Mouse (Mus musculus): ENCODE data around the gene Ak4. TPM values are rescaled to one million over a fixed set of nuclear protein-coding genes. Genes with fewer than 3 reads are reported as not detected.
"Not testable (repeated sequence)": the region's sequence is repeated elsewhere in the genome, so short reads cannot be mapped to it uniquely, and the experiment has no call there.

Ak4 gene
- 17.8 and 19.0 TPM in 2 replicates for polyA plus RNA-seq (2015; fragmentation: Nextera tagmentation; extraction: Ambion mirVana)

DNA sequence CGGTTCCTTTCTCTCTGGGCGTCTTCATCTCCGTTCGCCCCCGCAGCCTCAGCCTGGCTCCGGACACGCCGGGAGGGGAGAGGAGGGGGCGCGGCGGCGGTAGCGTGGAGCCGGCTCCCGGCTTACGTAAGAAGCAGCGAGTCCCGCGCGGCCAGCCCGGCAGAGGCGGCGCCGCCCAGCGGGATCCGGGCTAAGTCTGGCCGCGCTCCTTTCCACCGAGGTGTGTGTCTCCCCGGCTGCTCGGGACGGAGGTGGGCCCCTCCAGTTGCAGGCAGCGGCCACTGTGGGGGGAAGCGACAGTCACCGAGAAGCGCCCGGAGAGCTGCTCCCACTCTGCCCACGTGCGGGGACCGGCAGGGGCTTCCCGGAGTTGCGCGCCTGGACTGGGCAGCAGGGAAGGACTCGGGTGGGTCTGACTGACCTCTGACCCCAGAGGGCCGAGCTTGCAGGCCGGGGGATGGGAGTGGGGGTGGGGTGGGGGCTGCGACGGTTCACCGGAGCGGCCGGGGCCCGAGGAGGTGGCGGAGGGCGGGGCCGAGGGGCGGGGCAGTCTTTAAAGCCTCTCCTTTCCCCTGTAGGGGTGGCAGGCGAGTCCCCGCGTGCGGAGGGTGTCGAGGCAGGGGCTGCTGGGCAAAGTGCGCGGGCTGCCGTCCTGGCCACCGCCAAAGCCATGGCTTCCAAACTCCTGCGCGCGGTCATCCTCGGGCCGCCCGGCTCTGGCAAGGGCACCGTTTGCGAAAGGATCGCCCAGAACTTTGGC lies at the start of gene Ak4:
Ak4 (plus strand) TSS at position 127 of the 760 bp plus-strand sequence.
- Histone ChIP-seq H3K27ac (peak within 1 kb of the TSS; percentile 67), H3K36me3 (no peaks in the 10 kb centered on the region), H3K9me3 (replicated peaks) (no peaks in the 10 kb centered on the region), H3K4me3 (replicated peaks) (peak within 1 kb of the TSS; percentile 79), H3K27me3 (peaks cover 5% of the 10 kb centered on the region; the same call in 1 of the 2 replicates), H3K9ac (peak within 1 kb of the TSS; percentile 73), H3K4me2 (peak within 1 kb of the TSS; percentile 97), H3K4me1 (0 out of 2 replicates have a peak, but pooled peaks cover 4% of the 10 kb centered on the region)
- peak; percentile 92 for ATAC-seq (replicated peaks; ENCODE audit: low FRiP score)
- under 1% methylated on average over 64 of the region's 74 CpGs for WGBS

DNA sequence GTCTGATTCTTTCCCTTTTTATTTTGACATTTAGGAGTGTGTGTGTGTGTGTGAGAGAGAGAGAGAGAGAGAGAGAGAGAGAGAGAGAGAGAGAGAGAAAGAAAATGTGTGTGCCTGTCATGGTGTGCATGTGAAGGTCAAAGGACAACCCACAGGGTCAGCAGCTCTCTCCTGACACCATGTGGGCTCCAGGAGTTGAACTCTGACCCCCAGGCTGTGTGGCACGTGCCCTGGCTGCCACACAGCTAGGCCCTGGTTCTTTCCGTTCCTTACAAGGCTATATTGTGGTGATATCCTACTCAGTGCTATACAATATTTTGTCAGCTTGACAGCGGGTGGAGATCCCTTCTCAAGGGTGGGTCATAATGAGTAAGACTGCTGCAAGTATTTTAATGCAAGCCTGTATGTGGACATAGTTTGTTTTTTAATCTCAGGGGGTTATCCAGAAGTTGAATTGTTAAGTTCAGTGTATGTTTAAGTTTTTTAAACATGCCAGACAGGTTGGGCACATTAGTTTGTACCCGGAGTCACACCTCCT lies 49.3 kb upstream of the Ak4 start:
- WGBS, result 69% methylated on average over 4 of the region's 4 CpGs
- Histone ChIP-seq H3K9me3 (replicated peaks) (no peaks in the 10 kb centered on the region), H3K36me3 (no peaks in the 10 kb centered on the region), H3K27me3 (no peaks in the 10 kb centered on the region), H3K27ac (no peak overlapping the region), H3K9ac (no peak overlapping the region), H3K4me2 (no peak overlapping the region), H3K4me3 (replicated peaks) (no peak overlapping the region), H3K4me1 (0 out of 2 replicates have a peak, but pooled peaks cover 2% of the 10 kb centered on the region)
- no peak for ATAC-seq (replicated peaks; ENCODE audit: low FRiP score)

DNA sequence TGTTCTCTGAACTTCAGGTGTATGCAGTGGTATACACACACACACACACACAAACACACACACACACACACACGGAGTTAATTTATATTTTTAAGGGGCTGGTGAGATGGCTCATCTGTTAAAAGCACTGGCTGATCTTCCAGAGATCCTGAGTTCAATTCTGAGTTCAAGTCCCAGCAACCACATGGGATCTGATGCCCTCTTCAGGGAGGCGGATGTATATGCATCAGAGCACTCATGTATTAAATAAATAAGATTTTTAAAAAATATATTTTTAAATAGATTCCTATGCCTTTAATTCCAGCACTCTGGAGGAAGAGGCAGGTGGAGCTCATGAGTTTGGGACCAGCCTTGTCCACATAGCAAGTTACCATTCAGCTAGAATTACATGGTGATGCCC lies 46.8 kb upstream of the Ak4 start:
- no peaks in the 10 kb centered on the region for H3K36me3 ChIP-seq
- no peak overlapping the region for H3K27ac ChIP-seq
- H3K27me3 ChIP-seq, result no peaks in the 10 kb centered on the region
- H3K4me2 ChIP-seq, result no peak overlapping the region
- WGBS, result 66% methylated on average over 2 of the region's 2 CpGs
- H3K4me3 ChIP-seq (replicated peaks), result no peak overlapping the region
- H3K9me3 ChIP-seq (replicated peaks), result no peaks in the 10 kb centered on the region
- H3K4me1 ChIP-seq, result no peaks in the 10 kb centered on the region
- no peak for ATAC-seq (replicated peaks; ENCODE audit: low FRiP score)
- no peak overlapping the region for H3K9ac ChIP-seq

DNA sequence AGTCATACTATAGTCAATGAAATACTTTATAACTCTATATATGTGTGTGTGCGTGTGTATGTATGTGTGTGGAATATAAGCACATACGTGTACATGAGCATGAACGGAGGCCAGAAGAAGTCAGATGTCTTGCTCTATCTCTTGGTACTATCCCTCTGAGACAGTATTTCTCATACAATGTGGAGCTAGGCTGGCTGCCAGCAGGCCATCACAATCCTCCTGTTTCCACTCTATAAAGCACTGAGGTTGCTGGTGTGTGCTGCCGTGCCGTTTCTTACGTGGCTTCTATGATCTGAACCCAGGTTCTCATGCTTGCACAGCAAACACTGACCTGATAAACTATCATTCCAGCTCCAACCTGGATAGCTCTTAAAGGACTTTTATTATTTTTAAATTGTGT lies 46.3 kb upstream of the Ak4 start:
- Histone ChIP-seq H3K9ac (no peak overlapping the region), H3K27me3 (no peaks in the 10 kb centered on the region), H3K36me3 (no peaks in the 10 kb centered on the region), H3K4me1 (no peaks in the 10 kb centered on the region), H3K27ac (no peak overlapping the region), H3K4me2 (no peak overlapping the region), H3K4me3 (replicated peaks) (no peak overlapping the region), H3K9me3 (replicated peaks) (no peaks in the 10 kb centered on the region)
- ATAC-seq (replicated peaks; ENCODE audit: low FRiP score), result no peak
- 88% methylated on average over 6 of the region's 6 CpGs for WGBS

DNA sequence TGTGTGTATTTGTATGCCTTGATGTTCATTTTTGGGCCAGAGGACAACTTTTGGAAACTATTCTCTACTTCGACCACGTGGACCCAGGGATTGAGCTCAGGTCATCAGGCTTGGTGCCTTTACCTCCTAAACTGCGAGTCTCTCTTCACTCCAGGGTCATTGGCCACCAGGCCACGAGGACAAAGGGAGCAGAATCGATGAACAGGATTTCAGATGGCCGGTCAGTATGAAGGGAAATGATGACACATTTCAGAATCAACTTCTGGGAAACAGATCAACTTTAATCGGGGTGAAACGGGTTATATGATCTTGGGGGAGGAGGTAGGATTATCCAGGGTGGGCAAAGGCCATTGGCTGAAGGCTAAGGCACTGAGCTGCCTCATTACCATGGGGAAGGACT lies 45.0 kb upstream of the Ak4 start:
- WGBS, result 73% methylated on average over 8 of the region's 8 CpGs
- H3K27me3 ChIP-seq, result no peaks in the 10 kb centered on the region
- H3K4me3 ChIP-seq (replicated peaks), result no peak overlapping the region
- no peaks in the 10 kb centered on the region for H3K9me3 ChIP-seq (replicated peaks)
- H3K4me2 ChIP-seq, result no peak overlapping the region
- H3K9ac ChIP-seq, result no peak overlapping the region
- H3K27ac ChIP-seq, result no peak overlapping the region
- no peak for ATAC-seq (replicated peaks; ENCODE audit: low FRiP score)
- no peaks in the 10 kb centered on the region for H3K4me1 ChIP-seq
- no peaks in the 10 kb centered on the region for H3K36me3 ChIP-seq

DNA sequence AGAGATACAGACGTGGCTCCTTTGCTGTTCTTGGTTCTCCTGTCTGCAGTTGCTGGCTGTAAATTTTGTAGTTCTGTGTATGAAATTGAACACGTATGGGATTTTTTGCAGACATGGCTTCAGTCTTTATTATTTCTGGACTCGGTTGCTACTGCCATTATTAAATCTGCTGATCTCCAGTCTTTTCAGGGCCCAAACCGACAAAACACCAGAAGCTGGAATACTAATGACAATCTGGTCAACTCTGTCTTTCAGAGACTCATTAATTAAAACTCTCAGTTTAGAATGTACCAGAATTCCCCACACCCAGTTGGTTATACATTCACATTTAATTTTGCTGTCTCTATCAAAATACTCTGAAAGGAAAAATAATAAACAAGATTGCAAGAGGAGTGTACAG lies 42.2 kb upstream of the Ak4 start:
- Histone ChIP-seq H3K4me2 (no peak overlapping the region), H3K9ac (no peak overlapping the region), H3K4me3 (replicated peaks) (no peak overlapping the region), H3K4me1 (no peaks in the 10 kb centered on the region), H3K36me3 (no peaks in the 10 kb centered on the region), H3K27me3 (no peaks in the 10 kb centered on the region), H3K27ac (no peak overlapping the region), H3K9me3 (replicated peaks) (no peaks in the 10 kb centered on the region)
- 70% methylated on average over 4 of the region's 4 CpGs for WGBS
- no peak for ATAC-seq (replicated peaks; ENCODE audit: low FRiP score)

DNA sequence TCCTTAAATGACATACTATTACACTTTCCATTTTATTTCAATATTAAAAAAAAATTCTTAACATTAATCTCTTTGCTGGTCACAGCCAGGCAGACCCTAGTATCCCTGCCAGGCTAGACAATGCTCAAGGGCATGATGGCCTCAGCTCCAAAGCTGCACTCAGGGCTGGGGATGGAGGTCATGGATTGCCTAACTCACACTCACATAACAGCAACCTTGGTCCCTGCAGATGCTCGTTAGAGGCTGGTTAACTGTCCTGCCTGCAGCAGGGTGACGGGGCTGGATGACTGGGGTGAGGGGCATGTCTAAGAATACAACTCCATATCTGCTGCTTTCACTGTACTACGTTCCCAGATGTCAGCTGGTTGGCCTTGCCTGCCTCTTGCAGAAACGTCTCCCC lies 40.8 kb upstream of the Ak4 start:
- Histone ChIP-seq H3K4me2 (no peak overlapping the region), H3K4me1 (no peaks in the 10 kb centered on the region), H3K27me3 (no peaks in the 10 kb centered on the region), H3K27ac (no peak overlapping the region), H3K9ac (no peak overlapping the region), H3K9me3 (replicated peaks) (no peaks in the 10 kb centered on the region), H3K36me3 (no peaks in the 10 kb centered on the region), H3K4me3 (replicated peaks) (no peak overlapping the region)
- ATAC-seq (replicated peaks; ENCODE audit: low FRiP score), result no peak
- 55% methylated on average over 4 of the region's 4 CpGs for WGBS

DNA sequence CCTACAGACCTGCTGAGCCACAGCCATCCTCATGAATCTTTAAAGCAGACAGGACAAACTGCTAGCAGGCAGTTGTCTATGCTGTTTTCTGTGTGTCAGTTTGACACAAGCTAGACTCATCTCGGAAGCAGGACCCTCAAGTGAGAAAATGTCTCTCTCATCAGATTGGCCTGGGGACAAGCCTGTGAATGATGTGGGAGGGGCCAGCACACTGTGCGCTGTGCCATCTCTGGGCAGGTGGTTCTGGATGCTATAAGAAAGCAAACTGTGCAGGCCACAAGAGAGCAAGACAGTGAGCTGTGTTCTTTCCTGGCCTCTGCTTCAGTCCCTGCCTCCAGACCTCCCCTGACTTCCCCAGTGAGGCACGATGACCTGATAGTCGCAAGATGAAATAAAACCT lies 40.3 kb upstream of the Ak4 start:
- WGBS, result 71% methylated on average over 4 of the region's 4 CpGs
- Histone ChIP-seq H3K9me3 (replicated peaks) (no peaks in the 10 kb centered on the region), H3K27ac (no peak overlapping the region), H3K4me2 (no peak overlapping the region), H3K4me1 (no peaks in the 10 kb centered on the region), H3K27me3 (no peaks in the 10 kb centered on the region), H3K36me3 (no peaks in the 10 kb centered on the region), H3K4me3 (replicated peaks) (no peak overlapping the region), H3K9ac (no peak overlapping the region)
- no peak for ATAC-seq (replicated peaks; ENCODE audit: low FRiP score)

DNA sequence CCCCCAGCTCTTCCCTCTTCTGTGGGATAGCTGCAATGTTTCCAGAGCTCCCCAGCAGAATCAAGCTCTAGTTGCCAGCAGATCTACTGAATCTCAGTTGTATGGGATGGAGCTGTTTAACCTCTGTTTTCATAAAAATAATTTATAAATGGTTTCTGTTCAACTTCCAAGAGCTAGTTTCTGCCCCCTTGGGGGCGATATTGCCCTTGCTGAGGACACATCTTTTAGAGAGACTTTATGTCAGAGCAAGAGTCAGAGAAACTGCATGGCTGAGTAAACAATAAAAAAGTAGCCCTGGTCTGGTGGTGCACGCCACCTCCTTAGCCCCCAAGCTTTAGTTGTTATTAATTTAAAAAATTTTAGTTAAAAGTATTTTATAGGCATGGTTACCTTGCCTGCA lies 34.1 kb upstream of the Ak4 start:
- 55% methylated on average over 2 of the region's 2 CpGs for WGBS
- ATAC-seq (replicated peaks; ENCODE audit: low FRiP score), result no peak
- Histone ChIP-seq H3K4me3 (replicated peaks) (no peak overlapping the region), H3K4me2 (no peak overlapping the region), H3K9ac (no peak overlapping the region), H3K9me3 (replicated peaks) (no peaks in the 10 kb centered on the region), H3K36me3 (no peaks in the 10 kb centered on the region), H3K4me1 (no peaks in the 10 kb centered on the region), H3K27ac (no peak overlapping the region), H3K27me3 (no peaks in the 10 kb centered on the region)

DNA sequence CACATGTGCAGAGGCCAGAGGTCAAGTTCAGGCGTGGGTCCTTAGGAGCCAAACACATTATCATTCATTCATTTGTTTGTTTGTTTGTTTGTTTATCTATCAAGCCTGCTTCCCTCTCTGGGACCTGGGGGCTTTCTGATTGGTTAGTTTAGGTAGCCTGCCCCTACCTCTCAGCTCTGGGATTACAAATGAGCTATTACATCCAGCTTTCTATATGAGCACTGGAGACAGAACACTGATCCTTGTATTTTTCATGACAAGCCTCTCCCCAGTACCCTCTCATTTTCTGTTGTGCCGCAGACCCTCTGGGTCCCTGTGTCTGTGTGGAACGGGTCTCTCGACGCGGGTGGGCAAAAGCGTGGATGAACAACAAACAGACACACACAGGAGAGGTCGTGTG lies 30.8 kb upstream of the Ak4 start:
- no peaks in the 10 kb centered on the region for H3K9me3 ChIP-seq (replicated peaks)
- H3K4me1 ChIP-seq, result no peaks in the 10 kb centered on the region
- WGBS, result 87% methylated on average over 8 of the region's 8 CpGs
- no peak overlapping the region for H3K4me2 ChIP-seq
- H3K4me3 ChIP-seq (replicated peaks), result no peak overlapping the region
- no peaks in the 10 kb centered on the region for H3K27me3 ChIP-seq
- no peak overlapping the region for H3K27ac ChIP-seq
- ATAC-seq (replicated peaks; ENCODE audit: low FRiP score), result no peak
- H3K9ac ChIP-seq, result no peak overlapping the region
- no peaks in the 10 kb centered on the region for H3K36me3 ChIP-seq

DNA sequence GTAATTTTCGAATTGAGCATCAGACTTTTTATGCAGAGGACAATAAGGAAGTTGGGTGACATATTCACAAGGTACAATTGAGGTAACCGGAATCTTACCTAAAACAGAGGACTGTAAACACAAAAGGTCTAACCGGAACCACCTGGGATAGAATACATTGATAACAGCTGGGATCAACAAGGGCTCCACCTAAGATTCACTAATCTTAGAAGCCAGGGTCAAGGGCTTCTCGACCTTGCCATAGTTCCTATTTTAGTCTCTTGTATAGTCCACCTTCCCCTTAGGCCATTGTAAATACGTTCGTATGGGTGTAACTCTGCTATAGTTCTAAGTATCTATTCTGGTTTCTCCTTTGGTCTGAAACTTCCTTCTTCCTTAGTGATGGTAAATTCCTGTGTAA lies 30.4 kb upstream of the Ak4 start:
- WGBS, result 89% methylated on average over 6 of the region's 6 CpGs
- ATAC-seq (replicated peaks; ENCODE audit: low FRiP score), result not testable (repeated sequence)

DNA sequence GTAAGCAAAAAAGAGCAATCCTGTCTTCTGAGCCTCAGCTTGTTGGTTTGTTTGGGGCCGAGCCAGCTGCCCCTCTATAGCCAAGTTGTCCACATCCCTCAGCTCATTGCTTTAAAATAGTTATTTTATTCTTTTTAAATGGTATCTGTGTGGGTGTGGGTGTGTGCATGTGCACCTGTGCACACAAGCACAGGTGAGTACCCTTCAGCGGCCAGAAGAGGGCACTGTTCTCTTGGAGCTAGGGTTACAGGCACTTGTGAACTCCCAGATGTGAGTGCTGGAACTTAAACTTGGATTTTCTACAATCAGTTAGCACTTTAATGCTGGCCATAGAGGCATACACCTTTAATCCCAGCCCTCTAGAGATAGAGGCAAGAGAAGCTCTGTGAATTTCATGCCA lies 26.8 kb upstream of the Ak4 start:
- no peak overlapping the region for H3K4me3 ChIP-seq (replicated peaks)
- WGBS, result 41% methylated on average over 2 of the region's 2 CpGs
- no peak overlapping the region for H3K4me2 ChIP-seq
- H3K4me1 ChIP-seq, result no peaks in the 10 kb centered on the region
- no peak for ATAC-seq (replicated peaks; ENCODE audit: low FRiP score)
- no peak overlapping the region for H3K9ac ChIP-seq
- no peaks in the 10 kb centered on the region for H3K27me3 ChIP-seq
- no peaks in the 10 kb centered on the region for H3K36me3 ChIP-seq
- no peak overlapping the region for H3K27ac ChIP-seq
- H3K9me3 ChIP-seq (replicated peaks), result no peaks in the 10 kb centered on the region

More for the DNA sequence above, 30.4 kb upstream of the Ak4 start:
- not testable (repeated sequence) for H3K4me3 ChIP-seq (replicated peaks); H3K9ac ChIP-seq; H3K4me2 ChIP-seq; H3K36me3 ChIP-seq; H3K9me3 ChIP-seq (replicated peaks); H3K27me3 ChIP-seq; H3K4me1 ChIP-seq; H3K27ac ChIP-seq

DNA sequence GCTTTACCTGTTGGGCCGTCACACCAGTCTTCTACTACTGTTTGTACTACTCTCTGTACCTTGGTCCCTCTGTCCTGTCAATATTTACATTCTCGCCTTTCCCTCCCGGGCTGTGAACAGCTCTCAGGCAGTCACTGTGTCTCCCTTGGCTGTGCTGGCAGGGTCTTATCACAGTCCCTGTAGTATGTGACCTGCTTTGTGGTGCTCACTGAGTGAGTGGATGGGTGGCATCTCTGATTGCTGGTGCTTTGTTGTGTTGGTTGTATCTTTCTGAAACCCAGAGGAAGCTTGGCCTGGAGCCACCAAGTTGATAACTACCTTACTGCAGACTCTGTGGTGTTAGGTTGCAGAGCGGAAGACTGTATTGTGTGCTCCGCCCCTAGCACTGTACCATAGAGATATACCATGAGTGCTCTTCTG lies 25.8 kb upstream of the Ak4 start:
- no peak for ATAC-seq (replicated peaks; ENCODE audit: low FRiP score)
- no peaks in the 10 kb centered on the region for H3K27me3 ChIP-seq
- H3K9ac ChIP-seq, result no peak overlapping the region
- WGBS, result 67% methylated on average over 5 of the region's 5 CpGs
- no peak overlapping the region for H3K4me3 ChIP-seq (replicated peaks)
- H3K4me1 ChIP-seq, result no peaks in the 10 kb centered on the region
- no peak overlapping the region for H3K4me2 ChIP-seq
- no peak overlapping the region for H3K27ac ChIP-seq
- no peaks in the 10 kb centered on the region for H3K36me3 ChIP-seq
- H3K9me3 ChIP-seq (replicated peaks), result no peaks in the 10 kb centered on the region
